Mouse (Mus musculus) lung, adult 2 months (tissue): ENCODE results near the gene Gpr174.

Experiments
- CTCF ChIP-seq: fragments of 200-500 bp; IDR thresholded peaks from 2 replicates; pipeline ENCODE4 v1.5.1; 2011; ENCODE audit warnings: mild to moderate bottlenecking, low read length, control low read depth; ENCODE audit not compliant: insufficient read depth
- POLR2A ChIP-seq: fragments of 200-500 bp; IDR thresholded peaks from 2 replicates; pipeline ENCODE4 v1.6.1; 2011; ENCODE audit warnings: low read depth, mild to moderate bottlenecking, control low read depth, low read length, borderline replicate concordance; ENCODE audit errors: extremely low read depth

GRCm38 (mm10) chrX:107236461-107236860 lies 19.2 kb upstream of the Gpr174 start:
- TF ChIP-seq CTCF = no peak
- TF ChIP-seq POLR2A = no peak
